Mouse (Mus musculus): ENCODE measurements around the gene Dhx30. TPM values are rescaled to one million over a fixed set of nuclear protein-coding genes. Genes with fewer than 3 reads are reported as not detected.

The Dhx30 gene
- polyA plus RNA-seq, 1 experiment from 2014 or later, result 102 TPM

DNA sequence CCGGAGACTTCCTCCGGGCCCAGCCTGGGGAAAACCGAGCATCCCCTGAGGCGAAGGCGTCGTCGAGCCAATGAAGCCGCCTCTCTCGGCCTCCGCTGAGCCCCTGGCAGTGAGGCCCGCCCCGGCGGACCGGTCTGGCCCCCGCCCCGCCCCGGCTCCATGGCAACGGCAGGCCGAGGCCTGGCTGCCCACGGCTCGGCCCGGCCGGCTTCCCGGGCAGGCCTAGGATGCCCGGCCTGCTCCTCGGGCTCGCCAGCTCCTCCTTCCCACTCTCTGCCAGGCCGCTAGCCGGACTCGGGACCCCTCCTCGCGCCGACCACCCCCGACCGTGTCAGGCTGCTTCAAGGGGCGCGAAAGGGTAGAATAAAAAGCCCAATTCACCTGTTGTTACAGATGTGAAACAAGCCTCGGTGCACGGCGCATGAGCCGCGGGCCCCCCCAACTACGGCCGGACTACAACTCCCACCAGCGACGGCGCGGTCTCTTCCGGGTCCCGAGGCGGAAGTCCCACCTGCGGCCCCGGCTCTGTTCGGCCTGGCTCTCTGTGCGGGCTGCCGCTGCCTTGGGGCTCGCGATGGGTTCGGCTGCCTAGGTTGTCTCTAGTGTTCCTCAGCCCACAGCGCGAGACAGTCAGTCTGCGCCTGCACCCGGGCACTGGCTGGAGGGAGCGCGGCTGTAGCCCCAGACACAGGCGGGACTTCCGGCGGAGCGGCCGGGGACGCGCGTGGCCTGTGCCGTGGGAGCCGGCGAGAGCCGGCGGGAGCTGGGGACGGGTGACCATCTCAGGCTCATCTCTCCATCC is 452 bp downstream of the Dhx30 start, which contains the start of gene Smarcc1:
Smarcc1 (plus strand) TSS at position 732 of the 802 bp plus-strand sequence.
- Histone ChIP-seq H3K4me1 (ENCODE audit: control insufficient read depth, insufficient read depth, low read length) (peaks cover 6% of the 10 kb centered on the region), H3K27ac (ENCODE audit: low read length) (peak within 1 kb of the TSS; percentile 98), H3K9ac (ENCODE audit: low read length) (peak within 1 kb of the TSS; percentile 84), H3K9me3 (replicated peaks; ENCODE audit: control insufficient read depth, low read length) (no peaks in the 10 kb centered on the region), H3K36me3 (ENCODE audit: control insufficient read depth, insufficient read depth, low read length) (no peaks in the 10 kb centered on the region), H3K27me3 (ENCODE audit: control insufficient read depth, insufficient read depth, low read length) (no peaks in the 10 kb centered on the region), H3K4me2 (ENCODE audit: low read depth, low read length) (peak within 1 kb of the TSS; percentile 76), H3K4me3 (replicated peaks; ENCODE audit: low read length) (peak within 1 kb of the TSS; percentile 72)
- peak; percentile 97 for ATAC-seq (ENCODE audit: insufficient read depth, low FRiP score)
- WGBS, result 1% methylated on average over 77 of the region's 79 CpGs

GRCm38 (mm10) chr9:110116353-110116976 is 1.2 kb downstream of the Dhx30 start:
- peak overlapping the region; percentile 98 for H3K27ac ChIP-seq (ENCODE audit: low read length)
- H3K9ac ChIP-seq (ENCODE audit: low read length), result peak overlapping the region; percentile 84
- H3K4me2 ChIP-seq (ENCODE audit: low read depth, low read length), result peak overlapping the region; percentile 76
- H3K9me3 ChIP-seq (replicated peaks; ENCODE audit: control insufficient read depth, low read length), result no peaks in the 10 kb centered on the region
- peaks cover 6% of the 10 kb centered on the region for H3K4me1 ChIP-seq (ENCODE audit: control insufficient read depth, insufficient read depth, low read length)
- no peaks in the 10 kb centered on the region for H3K27me3 ChIP-seq (ENCODE audit: control insufficient read depth, insufficient read depth, low read length)
- 6% methylated on average over 10 of the region's 10 CpGs for WGBS
- ATAC-seq (ENCODE audit: insufficient read depth, low FRiP score), result no peak
- 0 out of 2 replicates have a peak, but pooled peaks cover 2% of the 10 kb centered on the region for H3K36me3 ChIP-seq (ENCODE audit: control insufficient read depth, insufficient read depth, low read length)
- peak overlapping the region; percentile 72 for H3K4me3 ChIP-seq (replicated peaks; ENCODE audit: low read length)

DNA sequence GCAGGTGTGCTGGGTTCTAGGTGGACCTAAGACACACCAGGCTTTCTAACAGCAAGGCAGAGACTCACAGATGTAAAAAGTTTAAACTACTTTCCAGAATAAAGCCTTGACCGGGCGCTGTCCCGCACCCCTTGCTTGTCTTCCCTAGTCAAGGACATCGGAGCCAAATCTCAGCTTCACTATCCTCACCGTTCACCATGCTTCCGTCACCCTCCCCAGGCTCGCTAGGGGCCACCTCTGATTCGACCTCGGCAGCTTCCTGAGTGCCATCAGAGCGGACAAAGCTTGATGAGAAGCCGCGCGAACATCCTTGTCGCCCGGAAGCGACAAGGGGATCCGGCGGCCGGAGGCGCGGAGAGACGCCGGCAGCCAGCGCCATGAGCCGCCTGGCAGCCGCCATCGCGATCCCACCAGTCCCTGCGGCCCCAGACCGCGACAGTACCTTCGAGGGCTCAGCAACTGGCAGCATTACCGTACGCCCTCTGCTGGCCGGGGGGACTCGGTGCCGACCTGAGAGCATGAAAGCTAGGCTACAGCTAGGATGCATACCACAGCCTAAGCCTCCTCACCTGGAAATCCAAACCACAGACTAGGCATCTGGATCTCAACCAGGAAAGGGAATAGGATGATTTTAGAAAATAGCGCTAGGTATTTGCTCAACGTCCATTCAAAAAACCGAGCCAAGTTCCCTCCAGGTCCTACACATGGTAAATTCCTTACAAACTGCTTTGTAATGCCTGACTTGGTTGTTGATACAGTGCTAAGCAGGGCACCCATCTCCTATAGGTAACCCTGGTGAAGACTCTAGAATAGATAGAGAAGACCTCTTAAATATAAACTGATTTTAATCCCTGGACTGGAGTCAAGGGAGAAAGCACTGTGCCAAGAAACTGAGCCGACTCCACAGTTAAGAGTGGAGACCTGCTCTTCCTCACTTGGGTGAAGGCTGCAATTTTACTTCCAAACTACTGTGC is 16.7 kb downstream of the Dhx30 start:
- peak overlapping the region; percentile 93 for H3K4me3 ChIP-seq (replicated peaks; ENCODE audit: low read length)
- peaks cover 6% of the 10 kb centered on the region; the same call in 1 of the 2 replicates for H3K36me3 ChIP-seq (ENCODE audit: control insufficient read depth, insufficient read depth, low read length)
- WGBS, result 2% methylated on average over 41 of the region's 41 CpGs
- peaks cover 13% of the 10 kb centered on the region for H3K4me1 ChIP-seq (ENCODE audit: control insufficient read depth, insufficient read depth, low read length)
- peak overlapping the region; percentile 91 for H3K9ac ChIP-seq (ENCODE audit: low read length)
- H3K27me3 ChIP-seq (ENCODE audit: control insufficient read depth, insufficient read depth, low read length), result no peaks in the 10 kb centered on the region
- ATAC-seq (ENCODE audit: insufficient read depth, low FRiP score), result peak; percentile 94
- peak overlapping the region; percentile 80 for H3K4me2 ChIP-seq (ENCODE audit: low read depth, low read length)
- H3K27ac ChIP-seq (ENCODE audit: low read length), result no peak overlapping the region; the same call in 1 of the 2 replicates
- H3K9me3 ChIP-seq (replicated peaks; ENCODE audit: control insufficient read depth, low read length), result no peaks in the 10 kb centered on the region

DNA sequence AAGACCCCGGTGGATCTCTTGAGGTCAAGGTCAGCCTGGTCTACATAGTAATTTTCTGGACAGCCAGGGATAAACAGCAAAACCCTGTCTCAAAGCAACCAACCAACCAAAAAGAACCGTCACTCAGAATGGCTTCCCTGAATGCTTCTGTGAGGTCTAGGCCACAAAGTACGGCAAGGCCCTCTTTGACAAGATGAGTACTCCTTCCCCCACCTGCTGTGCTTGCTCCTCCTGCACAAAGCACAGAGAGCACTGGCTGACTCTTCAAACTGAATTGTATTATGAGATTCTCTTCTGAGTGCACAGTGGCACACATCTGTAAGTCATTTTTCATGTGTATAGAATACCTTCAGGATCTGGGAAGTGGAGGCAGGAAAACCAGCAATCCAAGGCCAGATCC is 19.8 kb downstream of the Dhx30 start:
- Histone ChIP-seq H3K27me3 (ENCODE audit: control insufficient read depth, insufficient read depth, low read length) (no peaks in the 10 kb centered on the region), H3K4me1 (ENCODE audit: control insufficient read depth, insufficient read depth, low read length) (peaks cover 13% of the 10 kb centered on the region), H3K9me3 (replicated peaks; ENCODE audit: control insufficient read depth, low read length) (no peaks in the 10 kb centered on the region), H3K27ac (ENCODE audit: low read length) (no peak overlapping the region), H3K4me3 (replicated peaks; ENCODE audit: low read length) (no peak overlapping the region), H3K36me3 (ENCODE audit: control insufficient read depth, insufficient read depth, low read length) (peaks cover 13% of the 10 kb centered on the region), H3K4me2 (ENCODE audit: low read depth, low read length) (no peak overlapping the region), H3K9ac (ENCODE audit: low read length) (no peak overlapping the region)
- 95% methylated on average over 3 of the region's 3 CpGs for WGBS
- ATAC-seq (ENCODE audit: insufficient read depth, low FRiP score), result no peak

DNA sequence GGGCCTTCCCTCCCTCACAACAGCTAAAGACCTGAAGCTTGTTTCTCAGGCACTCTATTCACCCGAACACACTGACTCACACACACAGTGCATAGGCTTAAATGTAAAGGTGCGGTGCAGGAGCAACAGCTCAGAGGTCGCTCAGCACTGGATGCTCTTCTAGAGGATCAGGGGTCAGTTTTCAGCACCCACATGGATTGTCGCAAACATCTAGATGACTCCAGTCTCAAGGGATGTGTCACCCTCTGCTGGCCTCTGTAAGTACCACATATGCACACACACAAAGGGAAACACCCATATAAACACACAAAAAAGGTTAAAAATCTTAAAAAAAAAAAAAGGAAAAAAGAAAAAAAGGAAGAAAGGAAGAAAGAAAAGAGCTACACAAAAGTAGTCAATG is 22.9 kb downstream of the Dhx30 start:
- no peak overlapping the region for H3K9ac ChIP-seq (ENCODE audit: low read length)
- H3K4me3 ChIP-seq (replicated peaks; ENCODE audit: low read length), result no peak overlapping the region
- H3K4me1 ChIP-seq (ENCODE audit: control insufficient read depth, insufficient read depth, low read length), result peaks cover under 1% of the 10 kb centered on the region; the same call in 1 of the 2 replicates
- 95% methylated on average over 4 of the region's 4 CpGs for WGBS
- no peak overlapping the region for H3K27ac ChIP-seq (ENCODE audit: low read length)
- H3K4me2 ChIP-seq (ENCODE audit: low read depth, low read length), result no peak overlapping the region
- no peak for ATAC-seq (ENCODE audit: insufficient read depth, low FRiP score)
- no peaks in the 10 kb centered on the region for H3K9me3 ChIP-seq (replicated peaks; ENCODE audit: control insufficient read depth, low read length)
- peaks cover 24% of the 10 kb centered on the region for H3K36me3 ChIP-seq (ENCODE audit: control insufficient read depth, insufficient read depth, low read length)
- no peaks in the 10 kb centered on the region for H3K27me3 ChIP-seq (ENCODE audit: control insufficient read depth, insufficient read depth, low read length)

DNA sequence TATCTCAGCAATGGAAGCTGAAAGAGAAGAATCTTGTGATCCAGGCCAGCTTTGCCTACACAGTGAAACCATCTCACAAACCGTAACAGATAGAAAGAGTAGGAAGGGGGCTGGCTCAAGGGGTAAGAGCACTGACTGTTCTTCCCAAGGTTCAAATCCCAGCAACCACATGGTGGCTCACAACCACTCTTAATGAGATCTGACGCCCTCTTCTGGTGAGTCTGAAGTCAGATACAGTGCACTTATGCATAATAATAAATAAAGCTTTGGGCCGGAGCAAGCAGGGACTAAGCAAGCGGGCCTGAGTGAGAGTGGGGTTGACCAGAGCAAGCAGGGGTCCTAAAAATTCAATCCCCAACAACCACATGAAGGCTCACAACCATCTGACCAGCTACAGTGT is 24.3 kb downstream of the Dhx30 start:
- ATAC-seq (ENCODE audit: insufficient read depth, low FRiP score), result no peak
- 80% methylated on average over 4 of the region's 4 CpGs for WGBS
- Histone ChIP-seq H3K27me3 (ENCODE audit: control insufficient read depth, insufficient read depth, low read length) (no peaks in the 10 kb centered on the region), H3K4me1 (ENCODE audit: control insufficient read depth, insufficient read depth, low read length) (no peaks in the 10 kb centered on the region), H3K9ac (ENCODE audit: low read length) (no peak overlapping the region), H3K27ac (ENCODE audit: low read length) (no peak overlapping the region), H3K9me3 (replicated peaks; ENCODE audit: control insufficient read depth, low read length) (no peaks in the 10 kb centered on the region), H3K4me2 (ENCODE audit: low read depth, low read length) (no peak overlapping the region), H3K4me3 (replicated peaks; ENCODE audit: low read length) (no peak overlapping the region), H3K36me3 (ENCODE audit: control insufficient read depth, insufficient read depth, low read length) (peaks cover 30% of the 10 kb centered on the region)

DNA sequence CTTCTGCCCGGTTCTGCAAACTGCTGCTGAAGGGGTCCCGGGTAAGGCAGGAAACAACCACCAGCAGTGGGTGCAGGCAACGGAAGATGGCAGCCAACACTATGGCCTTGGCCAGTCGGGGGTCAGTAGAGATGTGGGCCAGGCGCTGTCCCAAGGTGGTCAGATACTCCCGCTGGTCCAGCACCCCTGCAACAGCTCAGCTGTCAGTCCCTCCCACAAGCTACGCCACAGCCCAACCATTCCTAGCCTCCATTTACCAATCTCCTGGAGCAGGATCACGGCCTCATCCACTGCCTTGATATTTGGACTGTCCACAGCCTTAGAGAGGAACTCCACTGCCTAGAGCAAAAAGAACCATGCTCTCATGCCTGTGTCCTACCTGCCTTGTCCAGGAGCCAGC is 31.9 kb downstream of the Dhx30 start:
- H3K36me3 ChIP-seq (ENCODE audit: control insufficient read depth, insufficient read depth, low read length), result peaks cover 42% of the 10 kb centered on the region
- no peak overlapping the region for H3K27ac ChIP-seq (ENCODE audit: low read length)
- no peak for ATAC-seq (ENCODE audit: insufficient read depth, low FRiP score)
- no peaks in the 10 kb centered on the region for H3K27me3 ChIP-seq (ENCODE audit: control insufficient read depth, insufficient read depth, low read length)
- no peaks in the 10 kb centered on the region for H3K9me3 ChIP-seq (replicated peaks; ENCODE audit: control insufficient read depth, low read length)
- no peaks in the 10 kb centered on the region for H3K4me1 ChIP-seq (ENCODE audit: control insufficient read depth, insufficient read depth, low read length)
- H3K4me3 ChIP-seq (replicated peaks; ENCODE audit: low read length), result no peak overlapping the region
- WGBS, result 88% methylated on average over 8 of the region's 8 CpGs
- no peak overlapping the region for H3K4me2 ChIP-seq (ENCODE audit: low read depth, low read length)
- no peak overlapping the region for H3K9ac ChIP-seq (ENCODE audit: low read length)

GRCm38 (mm10) chr9:110084201-110084964 is 33.2 kb downstream of the Dhx30 start:
- H3K36me3 ChIP-seq (ENCODE audit: control insufficient read depth, insufficient read depth, low read length), result peaks cover 42% of the 10 kb centered on the region
- H3K4me1 ChIP-seq (ENCODE audit: control insufficient read depth, insufficient read depth, low read length), result no peaks in the 10 kb centered on the region
- H3K9ac ChIP-seq (ENCODE audit: low read length), result no peak overlapping the region
- H3K27ac ChIP-seq (ENCODE audit: low read length), result peak overlapping the region; percentile 7; the same call in 1 of the 2 replicates
- ATAC-seq (ENCODE audit: insufficient read depth, low FRiP score), result peak; percentile 68; the same call in 1 of the 2 replicates
- 68% methylated on average over 25 of the region's 25 CpGs for WGBS
- no peak overlapping the region for H3K4me2 ChIP-seq (ENCODE audit: low read depth, low read length)
- H3K27me3 ChIP-seq (ENCODE audit: control insufficient read depth, insufficient read depth, low read length), result no peaks in the 10 kb centered on the region
- H3K9me3 ChIP-seq (replicated peaks; ENCODE audit: control insufficient read depth, low read length), result no peaks in the 10 kb centered on the region
- no peak overlapping the region for H3K4me3 ChIP-seq (replicated peaks; ENCODE audit: low read length)
